Mouse (Mus musculus) limb, embryonic 13.5 days (tissue): Measurements from ENCODE around the gene Parp14. TPM values are rescaled to one million over a fixed set of nuclear protein-coding genes. Genes with fewer than 3 reads are reported as not detected.
"Not testable (repeated sequence)": the region's sequence is repeated elsewhere in the genome, so short reads cannot be mapped to it uniquely, and the experiment has no call there.

Experiments
- ATAC-seq: fragments of 200-750 bp; cut with Nextera tagmentation; 2 replicates; pipeline ENCODE4 v1.8.0; 2017; ENCODE audit warnings: low read depth, moderate number of reproducible peaks, moderate TSS enrichment; ENCODE audit not compliant: low FRiP score
- H3K27ac ChIP-seq: fragments of 300-500 bp; sonication (generic); 2 replicates; pipeline ENCODE4 v1.5.1; 2015; ENCODE audit warnings: inconsistent platforms, mild to moderate bottlenecking, moderate library complexity
- H3K27me3 ChIP-seq: fragments of 300-500 bp; sonication (generic); 2 replicates; pipeline ENCODE4 v1.6.1; 2015; ENCODE audit warnings: mild to moderate bottlenecking, inconsistent platforms
- H3K36me3 ChIP-seq: fragments of 300-500 bp; sonication (generic); 2 replicates; pipeline ENCODE4 v1.6.1; 2015; ENCODE audit warnings: inconsistent platforms, mild to moderate bottlenecking, moderate library complexity
- H3K4me1 ChIP-seq: fragments of 300-500 bp; sonication (generic); 2 replicates; pipeline ENCODE4 v1.6.1; 2015; ENCODE audit warnings: inconsistent platforms
- H3K4me2 ChIP-seq: fragments of 300-500 bp; sonication (generic); replicated peaks from 2 replicates; pipeline ENCODE4 v1.6.1; 2015; ENCODE audit warnings: inconsistent platforms, mild to moderate bottlenecking, moderate library complexity
- H3K4me3 ChIP-seq: fragments of 300-500 bp; sonication (generic); 2 replicates; pipeline ENCODE4 v1.5.1; 2015; ENCODE audit warnings: moderate library complexity, mild to moderate bottlenecking, inconsistent platforms
- H3K9ac ChIP-seq: fragments of 300-500 bp; sonication (generic); 2 replicates; pipeline ENCODE4 v1.6.1; 2015; ENCODE audit warnings: mild to moderate bottlenecking, inconsistent platforms
- H3K9me3 ChIP-seq: fragments of 300-500 bp; sonication (generic); 2 replicates; pipeline ENCODE4 v1.6.1; 2016; ENCODE audit warnings: inconsistent platforms
- WGBS: fragments of 180-500 bp; shearing (Covaris S2); methylation state at CpG from one replicate; pipeline ENCODE4 v1.1.7; 2015; 5-methylcytosine and 5-hydroxymethylcytosine counted together
- polyA plus RNA-seq: library from polyadenylated mRNA; unstranded; fragments of >200 nt; fragmentation: Nextera tagmentation; extraction: Ambion mirVana; gene quantifications from 2 replicates; pipeline ENCODE4 v1.2.1, GENCODE M21; 2015

Parp14 gene
- polyA plus RNA-seq, 1 experiment from 2014 or later = 0.59 TPM

DNA sequence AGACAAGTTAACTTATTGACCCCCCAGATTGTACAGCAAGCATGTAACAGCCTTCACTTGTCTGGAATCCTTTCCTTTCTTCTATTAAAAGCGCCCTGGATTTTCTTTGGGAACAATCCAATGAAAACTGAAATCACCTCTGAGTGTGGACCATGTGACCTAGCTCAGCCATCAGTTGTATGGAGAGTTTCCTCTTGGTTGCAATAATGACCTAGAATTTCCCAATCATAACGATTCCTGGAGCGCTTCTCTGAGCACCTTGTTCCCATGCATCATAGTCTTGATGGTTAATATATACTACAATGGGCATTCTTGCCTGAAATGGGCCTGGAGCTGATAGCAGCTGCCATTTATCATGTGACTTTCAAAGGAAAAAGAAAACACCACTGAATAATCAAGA, 29.2 kb upstream of the Parp14 start:
- no peak overlapping the region for H3K4me2 ChIP-seq
- no peak overlapping the region for H3K4me3 ChIP-seq
- no peak overlapping the region for H3K27ac ChIP-seq
- no peaks in the 10 kb centered on the region for H3K36me3 ChIP-seq
- H3K4me1 ChIP-seq = no peaks in the 10 kb centered on the region
- H3K9ac ChIP-seq = no peak overlapping the region
- no peak for ATAC-seq
- H3K9me3 ChIP-seq = no peaks in the 10 kb centered on the region
- 83% methylated on average over 3 of the region's 3 CpGs for WGBS
- H3K27me3 ChIP-seq = no peaks in the 10 kb centered on the region

DNA sequence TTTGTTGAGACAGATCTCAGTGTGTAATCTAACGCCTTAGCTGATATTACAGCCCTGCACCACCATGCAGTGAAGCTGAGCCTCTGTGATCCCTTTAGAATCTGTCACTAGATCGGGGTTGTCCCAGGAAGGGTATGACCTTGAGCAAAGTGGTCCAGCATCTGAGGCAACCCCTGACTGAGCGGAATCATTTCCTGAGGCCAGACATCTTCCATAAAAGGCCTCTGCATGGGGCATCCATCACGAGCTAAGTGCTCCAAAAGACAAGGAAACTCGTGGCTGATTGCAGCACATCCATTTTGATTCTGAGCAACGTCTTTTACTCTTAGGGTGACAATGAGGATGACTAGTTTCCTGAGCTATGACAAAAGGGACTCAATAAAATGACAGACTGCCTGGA, 23.7 kb upstream of the Parp14 start:
- ATAC-seq = no peak
- H3K4me2 ChIP-seq = no peak overlapping the region
- no peaks in the 10 kb centered on the region for H3K9me3 ChIP-seq
- no peak overlapping the region for H3K9ac ChIP-seq
- no peak overlapping the region for H3K4me3 ChIP-seq
- H3K4me1 ChIP-seq = no peaks in the 10 kb centered on the region
- no peaks in the 10 kb centered on the region for H3K27me3 ChIP-seq
- WGBS = 49% methylated on average over 6 of the region's 6 CpGs
- H3K27ac ChIP-seq = no peak overlapping the region
- H3K36me3 ChIP-seq = no peaks in the 10 kb centered on the region

DNA sequence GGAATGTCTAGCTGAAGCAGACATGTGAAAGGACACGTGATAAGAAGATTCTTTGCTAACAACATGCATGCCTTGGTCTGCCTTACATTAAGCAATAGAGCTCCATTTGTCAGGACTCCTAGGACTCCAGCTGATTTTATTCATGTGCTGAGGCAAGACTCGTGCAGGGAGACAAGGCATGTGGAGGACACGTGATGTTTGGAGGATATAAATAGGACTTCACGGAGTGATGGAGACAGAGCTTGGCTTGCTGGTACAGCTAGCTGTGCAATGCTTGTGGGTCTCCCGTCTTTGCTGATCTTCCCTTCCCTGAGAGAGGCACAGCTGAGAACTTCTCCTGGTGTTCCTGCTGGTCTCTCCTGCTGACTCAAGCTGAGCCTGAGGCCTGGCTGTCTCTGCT, 20.3 kb upstream of the Parp14 start:
- WGBS = 75% methylated on average over 5 of the region's 5 CpGs
- H3K27me3 ChIP-seq, H3K9ac ChIP-seq, H3K4me2 ChIP-seq, H3K4me3 ChIP-seq, H3K4me1 ChIP-seq, H3K9me3 ChIP-seq, ATAC-seq, H3K36me3 ChIP-seq, H3K27ac ChIP-seq: not testable (repeated sequence)

DNA sequence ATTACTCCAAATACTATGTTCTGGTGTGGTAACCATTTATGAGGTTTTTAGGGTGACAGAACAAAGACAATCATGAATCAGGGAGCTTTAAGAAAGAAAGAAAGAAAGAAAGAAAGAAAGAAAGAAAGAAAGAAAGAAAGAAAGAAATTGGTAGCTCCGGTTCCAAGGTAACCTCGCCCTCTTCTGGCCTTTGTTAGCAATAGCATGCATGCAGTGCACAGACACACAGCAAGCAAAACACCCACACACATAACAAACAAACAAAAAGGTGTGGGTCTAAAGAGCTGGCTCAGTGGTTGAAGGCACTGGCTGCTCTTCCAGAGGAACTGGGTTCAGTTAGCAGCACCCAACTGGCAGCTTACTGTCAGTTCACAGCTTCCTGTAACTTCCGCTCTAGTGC, 19.3 kb upstream of the Parp14 start:
- Histone ChIP-seq H3K9ac (no peak overlapping the region), H3K4me1 (no peaks in the 10 kb centered on the region), H3K9me3 (no peaks in the 10 kb centered on the region), H3K4me3 (no peak overlapping the region), H3K27ac (no peak overlapping the region), H3K27me3 (no peaks in the 10 kb centered on the region), H3K36me3 (no peaks in the 10 kb centered on the region), H3K4me2 (no peak overlapping the region)
- no peak for ATAC-seq
- 67% methylated on average over 3 of the region's 3 CpGs for WGBS

- Histone ChIP-seq H3K4me2 (no peak overlapping the region), H3K4me1 (no peaks in the 10 kb centered on the region), H3K9me3 (no peaks in the 10 kb centered on the region), H3K9ac (no peak overlapping the region), H3K27ac (no peak overlapping the region), H3K36me3 (no peaks in the 10 kb centered on the region), H3K27me3 (no peaks in the 10 kb centered on the region), H3K4me3 (no peak overlapping the region)
- 88% methylated on average over 5 of the region's 5 CpGs for WGBS
- ATAC-seq = no peak
These were observed 17.6 kb upstream of the Parp14 start for GRCm38 (mm10) chr16:35888910-35889309.

DNA sequence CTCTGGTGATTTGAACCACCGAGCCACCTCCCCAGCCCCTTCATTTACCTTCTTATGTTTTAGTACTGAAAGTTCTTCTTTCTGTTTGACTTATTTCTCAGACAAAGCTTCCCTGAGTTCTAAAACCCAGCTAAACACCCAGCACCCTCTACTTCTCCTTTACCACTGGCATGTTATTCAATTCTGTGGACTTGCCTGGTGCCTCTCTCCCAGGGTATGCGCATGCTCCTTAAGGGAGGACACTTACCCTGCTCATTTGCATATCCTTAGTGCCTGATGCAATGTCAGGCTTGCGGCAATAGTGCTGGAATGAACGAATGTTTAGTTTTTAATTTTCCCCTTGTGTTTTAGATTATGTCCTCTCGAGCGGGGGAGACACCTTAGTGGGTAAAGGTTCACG, 16.8 kb upstream of the Parp14 start:
- Histone ChIP-seq H3K36me3 (no peaks in the 10 kb centered on the region), H3K4me2 (no peak overlapping the region), H3K4me3 (no peak overlapping the region), H3K27ac (no peak overlapping the region), H3K4me1 (no peaks in the 10 kb centered on the region), H3K27me3 (no peaks in the 10 kb centered on the region), H3K9ac (no peak overlapping the region), H3K9me3 (no peaks in the 10 kb centered on the region)
- ATAC-seq = no peak
- WGBS = 69% methylated on average over 7 of the region's 7 CpGs

DNA sequence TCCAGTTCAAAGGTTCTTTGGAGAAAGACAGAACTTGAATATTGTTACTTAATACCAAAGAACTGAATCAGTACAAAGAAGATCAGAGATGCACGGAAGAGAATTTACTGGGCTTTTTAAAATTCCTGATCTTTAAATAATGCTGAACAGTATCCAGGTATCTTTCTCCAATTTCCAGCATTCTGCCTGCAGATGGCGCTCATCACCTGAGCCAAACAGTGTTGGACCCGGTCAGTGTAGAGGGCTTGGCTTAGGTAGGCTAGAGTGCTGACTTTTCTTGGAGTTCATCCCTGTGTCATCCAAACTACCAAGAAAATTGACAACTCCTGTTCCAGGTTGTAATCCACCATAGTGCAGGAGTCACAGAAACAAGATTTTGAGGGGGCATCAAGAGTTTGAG, 3.1 kb upstream of the Parp14 start:
- ATAC-seq = no peak
- 28% methylated on average over 3 of the region's 3 CpGs for WGBS

GRCm38 (mm10) chr16:35872410-35873006, 1.2 kb upstream of the Parp14 start:
- Histone ChIP-seq H3K9ac (no peak overlapping the region), H3K9me3 (no peaks in the 10 kb centered on the region), H3K4me3 (no peak overlapping the region), H3K27ac (no peak overlapping the region), H3K4me1 (peaks cover 12% of the 10 kb centered on the region), H3K27me3 (peaks cover 34% of the 10 kb centered on the region), H3K36me3 (no peaks in the 10 kb centered on the region), H3K4me2 (peak overlapping the region; percentile 95)
- WGBS = 36% methylated on average over 14 of the region's 14 CpGs
- ATAC-seq = no peak

More for the DNA sequence above, 3.1 kb upstream of the Parp14 start:
- Histone ChIP-seq H3K4me2 (no peak overlapping the region), H3K9me3 (no peaks in the 10 kb centered on the region), H3K27ac (no peak overlapping the region), H3K9ac (no peak overlapping the region), H3K4me3 (no peak overlapping the region), H3K36me3 (no peaks in the 10 kb centered on the region), H3K4me1 (peaks cover 12% of the 10 kb centered on the region), H3K27me3 (peaks cover 34% of the 10 kb centered on the region)

GRCm38 (mm10) chr16:35871898-35872297, 554 bp upstream of the Parp14 start:
- peak overlapping the region; percentile 66 for H3K4me3 ChIP-seq
- peaks cover 34% of the 10 kb centered on the region for H3K27me3 ChIP-seq
- H3K27ac ChIP-seq = no peak overlapping the region
- ATAC-seq = no peak
- H3K4me1 ChIP-seq = peaks cover 12% of the 10 kb centered on the region
- whole genome bisulfite sequencing = 24% methylated on average over 12 of the region's 12 CpGs
- no peaks in the 10 kb centered on the region for H3K36me3 ChIP-seq
- H3K9me3 ChIP-seq = no peaks in the 10 kb centered on the region
- peak overlapping the region; percentile 95 for H3K4me2 ChIP-seq
- no peak overlapping the region for H3K9ac ChIP-seq

DNA sequence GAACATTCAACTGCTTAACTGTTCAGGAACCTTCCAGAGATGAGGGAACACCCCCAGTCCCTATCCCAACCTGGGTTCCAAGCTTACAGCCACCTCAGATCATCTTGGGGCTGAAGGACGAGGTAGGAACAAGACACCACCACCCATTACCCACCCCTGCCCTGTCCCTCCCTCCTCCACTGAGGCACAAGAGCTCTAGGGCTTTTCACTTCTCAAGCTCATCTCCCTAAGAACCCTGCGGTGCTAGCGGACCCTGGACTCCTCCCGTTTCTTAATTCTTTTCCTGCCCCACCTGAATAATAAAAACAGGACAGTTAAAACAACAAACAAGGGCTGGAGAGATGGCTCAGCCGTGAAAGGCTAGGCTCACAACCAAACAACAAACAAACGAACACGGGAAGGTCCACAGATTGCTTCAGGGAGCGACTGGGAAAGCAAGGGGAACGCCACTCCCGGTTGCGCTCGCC, 730 bp downstream of the Parp14 start:
- Histone ChIP-seq H3K4me1 (peaks cover 12% of the 10 kb centered on the region), H3K4me3 (peak overlapping the region; percentile 66), H3K9me3 (no peaks in the 10 kb centered on the region), H3K27me3 (peaks cover 34% of the 10 kb centered on the region), H3K27ac (no peak overlapping the region), H3K36me3 (no peaks in the 10 kb centered on the region), H3K4me2 (peak overlapping the region; percentile 95), H3K9ac (peak overlapping the region; percentile 76)
- no peak for ATAC-seq
- 1% methylated on average over 12 of the region's 12 CpGs for WGBS

DNA sequence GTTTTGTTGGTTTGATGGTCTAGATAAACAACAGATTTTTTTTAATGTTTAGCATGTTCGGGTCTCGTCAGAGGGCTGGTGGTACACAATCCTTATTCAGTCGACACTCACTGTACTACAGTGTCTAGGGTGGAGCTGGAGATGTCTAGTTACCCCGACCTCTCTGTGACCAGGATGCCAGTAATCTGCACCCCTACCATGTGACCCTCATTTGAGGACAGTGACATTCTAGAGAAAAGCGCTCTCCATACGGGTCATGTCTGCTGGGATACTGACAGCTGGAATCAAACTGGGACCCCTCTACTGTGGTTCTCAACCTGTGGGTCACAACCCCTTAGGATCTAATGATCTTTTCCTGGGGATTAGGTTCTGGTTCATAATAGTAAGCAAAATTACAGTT, 1.7 kb downstream of the Parp14 start:
- Histone ChIP-seq H3K36me3 (no peaks in the 10 kb centered on the region), H3K9ac (no peak overlapping the region), H3K4me1 (peaks cover 12% of the 10 kb centered on the region), H3K27me3 (peaks cover 34% of the 10 kb centered on the region), H3K4me2 (no peak overlapping the region), H3K9me3 (no peaks in the 10 kb centered on the region), H3K27ac (no peak overlapping the region), H3K4me3 (no peak overlapping the region)
- WGBS = 73% methylated on average over 6 of the region's 6 CpGs
- no peak for ATAC-seq

- no peak for ATAC-seq
- 34% methylated on average over 3 of the region's 3 CpGs for WGBS
- no peaks in the 10 kb centered on the region for H3K36me3 ChIP-seq
- no peak overlapping the region for H3K4me3 ChIP-seq
- H3K27me3 ChIP-seq = peaks cover 38% of the 10 kb centered on the region
- H3K4me2 ChIP-seq = no peak overlapping the region
- H3K9me3 ChIP-seq = no peaks in the 10 kb centered on the region
- H3K27ac ChIP-seq = no peak overlapping the region
- no peak overlapping the region for H3K9ac ChIP-seq
- H3K4me1 ChIP-seq = peaks cover 12% of the 10 kb centered on the region
These were observed 2.2 kb downstream of the Parp14 start for GRCm38 (mm10) chr16:35869126-35869525.

DNA sequence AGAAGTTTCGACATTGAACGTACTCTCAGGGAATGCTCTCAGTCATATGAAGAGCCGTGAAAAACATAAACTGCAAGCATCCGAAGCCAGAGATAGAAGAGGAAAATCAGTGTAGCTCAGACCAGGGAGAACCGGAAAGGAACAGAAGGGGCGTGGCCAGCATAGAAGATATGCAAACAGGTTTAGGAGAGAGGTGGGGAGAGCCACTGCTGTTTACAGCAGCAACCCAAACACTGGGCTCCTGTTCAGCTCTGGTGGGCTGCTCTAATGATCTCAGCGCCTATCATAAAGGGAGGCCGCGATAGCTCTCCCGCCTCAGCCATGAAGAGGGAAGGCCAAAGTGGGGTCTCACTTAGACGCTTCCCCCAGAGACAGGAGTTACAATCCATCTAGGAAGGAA, 3.6 kb downstream of the Parp14 start:
- H3K4me3 ChIP-seq = no peak overlapping the region
- peaks cover 12% of the 10 kb centered on the region for H3K4me1 ChIP-seq
- ATAC-seq = no peak
- WGBS = 64% methylated on average over 11 of the region's 11 CpGs
- no peak overlapping the region for H3K9ac ChIP-seq
- no peaks in the 10 kb centered on the region for H3K36me3 ChIP-seq
- no peak overlapping the region for H3K27ac ChIP-seq
- H3K4me2 ChIP-seq = no peak overlapping the region
- H3K27me3 ChIP-seq = peaks cover 34% of the 10 kb centered on the region
- H3K9me3 ChIP-seq = no peaks in the 10 kb centered on the region
